Mouse (Mus musculus) testis, adult 2 months (tissue): Measurements from ENCODE around the gene Kalrn.

ENCODE experiments used
- CTCF ChIP-seq: fragments of 200-500 bp; IDR thresholded peaks from 2 replicates; pipeline ENCODE4 v1.5.1; 2012; ENCODE audit warnings: low read depth, mild to moderate bottlenecking, inconsistent platforms, low read length, moderate library complexity; ENCODE audit not compliant: control insufficient read depth, insufficient read depth, insufficient replicate concordance
- POLR2A ChIP-seq: fragments of 200-500 bp; IDR thresholded peaks from 2 replicates; pipeline ENCODE4 v1.6.1; 2012; ENCODE audit warnings: low read depth, mild to moderate bottlenecking, inconsistent platforms, low read length, moderate library complexity; ENCODE audit not compliant: control insufficient read depth

- no peak for TF ChIP-seq POLR2A
- no peak for TF ChIP-seq CTCF
Observed at GRCm38 (mm10) chr16:34314071-34314470, 259.3 kb downstream of the Kalrn start.
